Mouse (Mus musculus) CD4-positive helper T cell, adult 2 months (primary cell): Measurements from ENCODE around the gene Gm36028.

Experiments used
- DNase-seq: peaks from one replicate; pipeline ENCODE4 v3.0.0-alpha.2; 2012; ENCODE audit warnings: low read depth, missing footprints, low spot score

Gene Gm36028

DNA sequence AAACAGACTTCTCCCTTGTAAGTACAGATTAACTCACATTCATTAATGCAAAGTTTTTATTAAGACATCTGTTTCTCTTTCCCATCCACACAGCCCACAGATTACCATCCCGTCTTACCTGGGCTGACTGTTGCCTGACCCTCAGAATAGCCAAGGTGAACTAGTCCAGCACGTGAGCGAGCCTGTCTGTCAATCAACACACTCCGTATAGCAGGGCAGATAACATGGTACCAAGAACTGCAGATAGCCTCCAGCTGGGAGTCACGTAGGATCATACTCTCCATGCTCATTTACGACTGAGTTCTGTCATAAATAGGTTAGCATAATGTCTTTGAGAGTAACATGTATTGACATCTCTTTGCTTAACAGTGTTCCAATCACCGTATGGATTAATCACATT is at the start of gene Gm36028:
TSS of gene Gm36028 (minus strand) at position 118 of the 400 bp plus-strand sequence.
- DNase-seq, result no peak

DNA sequence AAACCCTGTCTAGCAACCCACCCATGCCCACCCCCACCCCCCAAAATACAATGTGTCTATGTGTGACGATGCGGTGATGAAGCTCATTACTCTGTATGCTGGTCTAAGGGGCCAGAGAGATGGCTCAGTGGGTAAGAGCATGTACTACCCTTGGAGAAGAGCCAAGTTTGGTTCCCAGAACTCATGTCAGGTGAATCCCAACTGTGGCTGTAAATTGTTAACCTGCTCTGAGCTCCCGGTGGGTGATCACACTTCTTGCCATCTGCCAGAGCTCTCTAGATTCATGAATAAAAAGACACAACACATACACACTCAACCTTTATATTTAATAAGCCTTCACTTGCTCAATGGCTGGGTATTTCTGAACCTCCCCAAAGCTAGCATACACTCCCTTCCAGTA is 45.5 kb upstream of the Gm36028 start:
- no peak for DNase-seq

DNA sequence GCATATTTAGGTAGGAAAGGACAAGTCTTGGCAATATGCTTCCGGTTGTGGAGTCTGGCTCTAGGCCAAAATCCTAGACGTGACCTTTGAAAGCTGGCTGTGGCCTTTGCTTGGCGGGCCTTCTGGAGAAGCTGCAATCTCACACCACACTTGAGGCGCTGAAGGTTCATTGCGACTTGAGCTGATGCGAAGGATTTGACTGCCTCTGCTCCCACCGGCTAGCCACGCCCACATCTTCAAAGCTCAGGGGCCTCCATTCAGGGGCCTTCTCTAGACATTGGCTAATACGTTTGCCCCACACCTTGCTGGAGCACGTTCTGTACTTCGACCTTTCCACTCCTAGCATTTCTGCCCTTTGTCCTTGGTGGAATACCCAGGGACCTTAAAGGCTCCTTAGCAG is 40.4 kb upstream of the Gm36028 start:
- no peak for DNase-seq

DNA sequence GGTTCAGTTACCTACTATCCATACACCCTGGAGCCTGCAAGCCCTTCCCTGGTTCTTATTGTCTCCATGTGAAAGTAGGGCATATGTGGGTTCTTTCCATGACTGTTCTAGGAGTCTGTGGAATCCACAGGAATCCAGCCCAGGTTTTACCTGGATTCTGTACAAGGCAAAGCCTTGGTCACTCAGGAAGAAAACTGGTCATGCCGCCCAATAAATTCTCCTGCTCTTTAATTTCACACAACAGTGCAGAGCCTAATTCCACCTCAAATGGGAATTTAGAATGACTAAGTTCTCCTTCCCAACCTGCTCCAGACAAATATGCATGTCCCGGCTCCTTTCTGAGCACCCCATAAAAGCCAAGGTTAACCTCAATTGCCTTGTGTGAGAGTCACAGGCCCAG is 38.4 kb upstream of the Gm36028 start:
- no peak for DNase-seq

DNA sequence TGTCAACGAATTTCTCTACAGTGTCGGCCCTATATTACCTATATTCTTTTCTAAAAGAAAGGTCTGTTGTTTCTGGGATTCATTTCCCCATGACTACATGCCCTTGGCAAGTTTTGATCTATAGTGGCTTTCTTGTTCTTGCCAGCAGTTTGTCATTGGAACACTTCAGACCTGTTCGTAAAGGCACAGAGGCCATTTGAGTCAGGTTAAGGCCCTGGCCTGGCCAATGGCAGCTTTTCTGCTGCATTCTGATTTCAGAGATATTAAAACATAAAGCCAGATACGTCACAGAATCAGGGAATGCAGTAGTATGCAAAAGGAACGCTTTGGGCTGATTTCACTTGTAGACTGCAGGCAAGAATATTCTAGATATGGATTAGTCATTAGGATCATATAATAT is 37.8 kb upstream of the Gm36028 start:
- no peak for DNase-seq

DNA sequence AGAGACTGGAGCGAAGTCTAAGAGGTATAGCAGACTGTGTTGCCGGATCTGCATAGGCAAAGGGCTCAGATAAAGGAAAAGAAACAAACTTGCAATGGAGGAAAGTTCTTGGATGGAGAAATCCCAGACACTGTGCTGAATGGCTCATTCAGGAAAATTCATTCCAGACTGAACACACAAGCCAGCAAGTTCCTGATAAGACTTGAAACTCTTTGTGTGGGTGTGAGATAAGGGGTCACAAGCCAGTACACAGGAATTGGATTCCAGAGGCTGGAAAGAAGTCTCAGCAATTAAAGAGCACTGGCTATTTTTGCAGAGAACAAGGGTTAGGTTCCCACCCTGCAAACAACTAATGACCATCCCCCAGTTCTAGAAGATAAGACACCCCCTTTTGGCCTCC is 33.0 kb upstream of the Gm36028 start:
- DNase-seq, result no peak

DNA sequence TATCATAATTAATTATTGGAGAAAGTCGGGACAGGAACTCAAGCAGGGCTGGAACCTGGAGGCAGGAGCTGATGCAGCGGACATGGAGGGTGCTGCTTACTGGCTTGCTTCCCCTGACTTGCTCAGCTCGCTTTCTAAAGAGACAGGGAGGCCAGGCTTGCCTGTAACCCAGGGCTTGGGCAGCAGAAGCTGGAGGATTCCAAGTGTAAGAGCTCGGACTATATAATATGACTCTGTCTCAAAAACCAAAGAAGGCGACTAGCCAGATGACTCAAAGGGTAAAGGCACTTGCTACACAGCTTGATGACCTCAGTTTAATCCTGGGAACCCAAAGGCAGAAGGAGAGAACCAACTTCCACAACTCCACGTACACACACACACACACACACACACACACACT is 32.4 kb upstream of the Gm36028 start:
- DNase-seq, result no peak

DNA sequence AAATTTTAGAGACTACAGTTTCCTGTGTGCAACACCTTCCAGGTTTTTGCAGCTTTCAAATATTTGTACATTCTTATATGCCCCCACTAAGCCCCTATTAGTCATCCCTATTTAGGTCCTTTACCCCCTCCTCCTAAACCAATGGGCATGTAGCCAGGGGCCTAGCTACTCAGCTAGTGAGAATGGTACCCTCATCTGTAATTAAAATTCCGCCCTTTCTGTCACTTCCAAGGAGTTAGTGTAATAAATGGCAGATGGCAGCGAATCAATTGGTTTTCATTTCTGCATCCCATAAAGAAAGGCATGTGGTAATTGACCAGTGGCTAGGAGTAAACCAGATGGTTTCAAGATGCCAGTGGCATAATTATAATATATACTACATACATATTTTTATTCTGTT is 31.7 kb upstream of the Gm36028 start:
- DNase-seq, result no peak

DNA sequence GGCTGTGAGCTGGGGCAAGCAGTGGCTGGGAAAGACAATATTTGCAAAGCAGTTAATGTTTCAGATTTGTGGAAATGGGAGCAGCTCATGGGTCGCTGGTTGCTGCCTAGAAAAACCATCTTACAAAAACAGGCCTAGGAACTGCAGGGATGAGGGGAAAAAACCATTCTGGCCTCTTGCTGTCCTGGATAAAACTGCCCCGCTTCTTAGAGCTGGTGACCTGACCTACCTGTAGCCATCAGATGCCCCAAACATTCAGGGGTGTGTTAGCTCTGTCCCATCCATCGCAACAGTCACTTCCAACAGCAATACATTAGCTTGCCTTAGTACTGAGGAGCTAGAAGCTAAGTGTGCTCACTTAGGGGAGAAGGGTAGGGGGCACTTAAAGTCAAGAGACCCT is 28.0 kb upstream of the Gm36028 start:
- no peak for DNase-seq

DNA sequence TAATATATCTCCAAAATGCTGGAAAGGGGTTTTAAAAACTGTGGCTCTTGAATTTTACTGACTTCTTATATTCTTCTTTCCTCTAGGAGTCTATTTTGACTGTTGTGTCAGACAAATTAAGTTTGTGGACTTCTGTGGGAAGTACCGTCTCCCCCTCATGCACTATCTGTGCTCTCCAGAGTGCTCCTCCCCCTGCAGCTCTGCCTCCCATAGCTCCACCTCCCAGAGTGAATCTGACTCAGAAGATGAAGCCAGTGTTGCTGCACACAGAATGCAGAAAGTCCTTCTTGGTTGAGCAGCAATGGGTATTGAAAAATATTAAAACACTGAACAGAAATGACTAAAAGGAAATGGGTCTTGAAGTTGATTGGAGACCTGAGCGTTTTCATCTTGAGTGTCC is 20.2 kb upstream of the Gm36028 start:
- no peak for DNase-seq

DNA sequence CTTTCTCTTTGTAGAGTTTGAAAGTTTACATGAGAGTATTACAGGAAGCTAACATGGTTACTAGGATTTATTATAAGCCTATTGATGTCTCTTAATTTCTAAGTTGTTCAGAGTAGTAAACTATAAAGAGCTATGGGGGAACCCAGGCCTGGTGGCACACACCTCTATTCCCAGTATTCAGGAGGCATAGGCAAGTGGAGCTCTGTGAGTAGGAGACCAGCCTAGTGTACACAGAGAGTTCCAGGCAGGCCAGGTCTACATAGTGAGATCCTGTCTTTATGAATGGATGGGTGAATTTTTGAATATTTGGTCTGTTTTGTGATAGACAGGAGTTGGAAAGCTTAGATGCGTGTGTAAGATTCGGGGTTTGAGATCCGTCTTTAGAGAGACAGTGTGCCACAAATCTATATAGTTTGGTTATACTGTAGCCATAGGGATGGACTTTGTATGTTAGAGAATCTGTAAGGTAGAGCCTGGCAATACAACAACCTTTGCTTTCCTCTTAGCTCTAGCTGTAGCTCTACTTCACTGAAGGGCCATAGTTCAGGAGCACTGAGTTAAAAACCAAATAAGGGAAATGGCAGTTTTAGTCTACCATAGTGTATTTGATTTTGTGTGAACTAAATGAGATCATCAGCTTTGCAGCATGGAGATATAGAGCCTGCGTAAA is 18.9 kb upstream of the Gm36028 start:
- no peak for DNase-seq

DNA sequence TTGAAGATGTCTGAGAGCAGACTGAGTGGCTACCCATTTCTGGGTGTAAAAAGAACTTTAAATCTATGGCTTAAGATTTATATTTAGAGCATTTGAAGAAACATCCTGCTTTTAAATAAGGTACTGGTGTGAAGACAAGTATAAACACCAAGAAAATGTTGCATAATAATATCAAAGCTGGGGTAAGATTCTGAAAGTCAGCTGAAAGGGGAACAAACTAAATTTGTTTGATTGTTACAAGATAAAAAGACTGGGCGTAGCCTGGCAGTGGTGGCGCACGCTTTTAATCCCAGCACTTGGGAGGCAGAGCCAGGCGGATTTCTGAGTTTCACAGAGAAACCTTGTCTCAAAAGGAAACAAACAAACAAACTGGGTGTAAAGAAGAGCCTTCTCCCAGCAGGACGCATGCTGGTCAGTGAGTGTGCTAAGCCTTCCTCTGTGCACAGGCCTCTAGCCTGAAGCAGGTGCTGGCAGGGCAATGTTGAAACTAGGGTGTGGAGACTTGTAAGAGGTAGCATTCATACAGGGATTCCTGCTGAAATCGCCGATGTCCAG is 18.1 kb upstream of the Gm36028 start:
- no peak for DNase-seq

DNA sequence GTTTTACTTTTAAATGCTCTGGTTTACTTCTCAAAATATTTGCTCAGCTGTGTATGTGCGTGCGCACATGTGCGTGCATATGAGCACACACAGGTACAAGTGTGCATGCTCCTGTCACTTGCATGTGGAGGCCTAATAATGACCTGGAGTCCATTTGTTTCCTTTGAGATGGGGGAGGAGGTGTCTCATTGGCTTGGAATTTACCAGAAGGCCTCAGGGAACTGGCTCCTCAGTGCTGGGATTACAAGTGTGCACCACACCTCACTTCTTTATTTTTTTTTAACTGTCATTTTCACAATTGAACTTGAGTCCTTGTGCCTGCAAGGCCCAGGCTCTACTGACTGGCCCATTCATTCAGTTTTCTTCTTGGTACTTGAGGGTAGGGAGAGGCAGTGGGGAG is 16.5 kb upstream of the Gm36028 start:
- DNase-seq, result no peak

DNA sequence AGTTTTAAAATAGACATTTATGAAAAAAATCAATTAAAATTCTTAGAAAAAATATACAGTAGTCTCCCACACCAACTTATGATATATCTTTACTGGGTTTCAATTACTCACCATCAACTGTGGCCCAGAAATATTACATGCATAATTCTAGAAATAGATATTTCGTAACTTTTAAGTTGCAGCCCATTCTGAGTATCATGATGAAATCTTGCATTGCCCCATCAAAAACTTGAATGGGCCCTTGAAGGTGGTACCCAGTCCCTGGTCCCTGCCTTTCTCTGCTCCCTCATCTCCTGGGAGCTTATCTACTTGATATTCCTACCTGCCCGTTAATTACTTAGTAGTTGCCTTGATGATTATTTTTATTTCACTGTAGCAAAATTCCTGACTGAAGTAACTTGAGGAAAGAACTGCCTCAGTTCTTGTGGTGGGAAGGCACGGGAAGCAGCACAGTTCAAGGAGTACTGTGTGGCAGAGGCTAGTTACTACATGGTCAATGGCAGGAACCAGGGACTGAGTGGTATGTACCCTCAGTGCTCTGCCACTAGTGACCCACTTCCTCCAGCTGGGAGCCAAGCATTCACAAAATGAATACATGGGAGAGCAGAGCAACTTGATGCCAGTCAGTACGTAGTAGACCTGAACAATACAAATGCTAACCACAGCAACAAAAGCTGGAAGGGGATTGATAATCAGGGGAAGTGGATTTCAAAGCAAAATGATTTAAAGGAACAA is 13.7 kb upstream of the Gm36028 start:
- DNase-seq, result no peak

DNA sequence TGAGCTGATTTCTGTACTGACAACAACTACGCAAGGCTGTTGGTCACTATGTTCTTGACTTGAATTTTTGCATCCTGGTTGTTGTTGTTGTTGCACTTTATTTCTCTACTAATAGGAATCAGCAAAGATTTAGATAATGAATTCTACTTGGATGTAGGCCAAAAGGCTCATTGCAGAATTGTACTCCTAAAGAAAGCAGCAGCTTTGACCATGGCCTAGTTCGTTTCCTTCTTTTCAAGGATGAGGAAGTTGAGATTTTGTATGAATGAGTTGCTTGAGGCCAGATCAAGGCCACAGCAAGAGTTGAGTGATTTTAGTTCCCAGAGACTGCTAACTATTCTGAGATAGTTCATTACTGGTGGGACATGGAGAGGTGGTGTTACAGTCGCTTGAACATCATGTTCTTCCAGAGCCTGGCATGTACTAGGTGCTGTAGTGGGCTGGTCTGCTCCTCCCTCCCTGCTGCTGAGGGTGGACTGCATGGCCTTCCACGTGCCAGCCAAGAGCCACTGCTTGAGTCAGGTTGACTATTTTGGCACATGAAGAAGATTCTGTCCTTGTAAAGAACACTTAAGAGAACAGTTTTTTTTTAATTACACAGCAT is 10.3 kb upstream of the Gm36028 start:
- DNase-seq, result no peak

DNA sequence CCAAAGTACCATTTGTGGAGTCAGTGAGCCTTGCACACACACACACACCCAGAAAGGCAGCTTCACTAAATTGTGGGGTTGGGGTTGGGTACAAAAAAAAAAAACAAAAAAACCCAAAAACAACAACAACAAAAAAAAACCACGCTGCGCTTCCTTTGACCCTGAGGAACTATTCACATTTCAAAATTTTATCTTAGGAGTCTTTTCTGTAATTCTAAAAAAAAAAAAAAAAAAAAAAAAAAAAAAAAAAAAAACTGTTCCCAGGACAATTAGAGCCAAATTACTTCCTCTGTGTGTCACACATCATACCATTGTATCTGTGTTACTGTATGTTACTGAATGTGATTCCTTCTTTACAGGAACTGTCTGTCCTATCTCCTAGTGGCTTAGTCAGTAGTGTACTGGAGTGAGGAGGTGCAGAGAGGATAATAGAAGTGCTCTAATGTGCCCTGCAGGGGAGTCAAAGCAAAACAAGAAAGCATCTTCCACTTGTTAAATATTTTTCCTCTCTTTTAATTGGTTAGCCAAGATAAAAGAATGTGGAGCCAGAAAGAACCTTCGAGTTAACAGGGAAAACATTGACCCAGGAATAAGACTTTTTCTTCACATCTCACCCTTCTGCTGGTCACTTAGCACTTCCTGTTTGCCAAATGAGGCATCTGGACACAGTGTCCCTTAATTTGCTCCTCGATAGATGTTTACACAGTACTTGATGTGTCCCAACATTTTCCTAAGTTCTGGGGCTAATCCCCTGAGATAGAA is 8.7 kb upstream of the Gm36028 start:
- DNase-seq, result peak; percentile 22

DNA sequence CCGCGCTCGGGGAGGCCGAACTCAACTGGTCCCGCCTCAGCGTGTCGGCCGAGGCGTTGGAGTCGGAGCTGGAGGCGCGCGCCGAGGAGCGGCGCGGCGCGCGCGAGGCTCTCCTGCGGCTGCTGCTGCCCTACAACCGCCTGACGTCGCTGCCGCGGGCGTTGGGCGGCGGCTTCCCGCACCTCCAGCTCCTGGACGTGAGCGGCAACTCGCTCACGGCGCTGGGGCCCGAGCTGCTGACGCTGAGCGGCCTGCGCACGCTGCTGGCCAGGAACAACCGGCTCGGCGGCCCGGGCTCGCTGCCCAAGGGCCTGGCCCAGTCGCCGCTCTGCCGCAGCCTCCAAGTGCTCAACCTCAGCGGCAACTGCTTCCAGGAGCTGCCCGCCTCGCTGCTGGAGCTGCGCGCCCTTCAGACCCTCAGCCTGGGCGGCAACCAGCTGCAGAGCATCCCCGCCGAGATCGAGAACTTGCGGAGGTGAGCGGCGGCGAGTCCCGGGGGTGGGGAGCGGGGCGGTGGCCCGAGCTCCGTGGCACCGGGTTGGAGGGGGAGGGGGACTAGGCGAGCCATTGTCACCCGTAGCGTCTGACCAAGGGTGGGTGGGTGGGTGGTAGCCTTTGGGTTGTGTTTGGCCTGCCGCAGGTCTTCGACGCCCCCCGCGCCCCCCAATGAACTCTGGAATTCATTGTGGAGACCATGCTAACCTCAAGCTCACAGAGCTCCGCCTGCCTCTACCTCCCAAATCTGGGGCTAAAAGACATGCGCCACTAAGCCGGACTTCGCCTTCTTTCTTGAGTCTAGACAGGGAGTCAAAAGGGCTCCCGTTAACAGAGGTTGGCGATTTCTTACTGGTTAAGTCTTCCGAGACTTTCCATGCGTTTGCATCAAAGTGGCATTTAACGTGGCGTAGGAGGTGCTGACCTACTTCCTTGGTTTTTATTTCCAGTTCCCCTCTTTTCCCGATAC is 7.8 kb upstream of the Gm36028 start:
- DNase-seq, result peak; percentile 88

DNA sequence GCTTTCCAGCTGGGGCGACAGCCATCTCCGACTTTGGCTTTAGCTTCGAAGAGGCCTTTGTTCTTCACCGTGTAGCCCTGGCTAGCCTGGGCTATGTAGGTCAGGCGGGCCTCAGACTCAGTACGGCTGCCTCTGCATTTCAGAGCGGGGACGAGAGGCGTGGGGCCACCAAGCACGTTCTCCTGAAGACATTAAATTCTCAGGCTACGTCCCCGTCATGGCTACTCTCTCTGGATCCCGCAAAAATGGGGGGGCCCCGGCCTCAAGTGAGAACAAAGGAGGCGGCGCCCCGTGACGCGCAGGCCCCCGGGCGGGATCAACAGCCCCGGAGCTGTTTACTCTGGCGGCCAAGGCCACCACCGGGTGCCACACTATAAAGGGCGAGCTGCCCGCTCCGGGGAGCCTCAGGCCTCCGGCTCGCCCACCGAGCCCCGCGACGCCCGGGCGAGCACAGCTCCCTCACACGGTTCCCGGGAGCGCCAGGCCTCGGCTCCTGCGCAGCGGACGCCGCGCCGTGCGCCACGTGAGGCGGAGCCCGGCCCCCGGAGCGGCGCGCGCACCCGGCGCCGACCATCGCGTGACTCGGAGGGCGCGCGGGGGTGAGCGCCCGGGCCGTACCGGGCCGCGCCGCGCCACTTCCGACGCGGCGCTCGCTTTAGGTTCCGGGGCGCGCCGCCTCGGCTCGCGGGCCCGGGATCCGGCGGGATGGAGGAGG is 7.0 kb upstream of the Gm36028 start, which contains the start of gene Lrrc58:
TSS of gene Lrrc58 (plus strand) at position 599 of the 715 bp plus-strand sequence.
- DNase-seq, result peak; percentile 89

DNA sequence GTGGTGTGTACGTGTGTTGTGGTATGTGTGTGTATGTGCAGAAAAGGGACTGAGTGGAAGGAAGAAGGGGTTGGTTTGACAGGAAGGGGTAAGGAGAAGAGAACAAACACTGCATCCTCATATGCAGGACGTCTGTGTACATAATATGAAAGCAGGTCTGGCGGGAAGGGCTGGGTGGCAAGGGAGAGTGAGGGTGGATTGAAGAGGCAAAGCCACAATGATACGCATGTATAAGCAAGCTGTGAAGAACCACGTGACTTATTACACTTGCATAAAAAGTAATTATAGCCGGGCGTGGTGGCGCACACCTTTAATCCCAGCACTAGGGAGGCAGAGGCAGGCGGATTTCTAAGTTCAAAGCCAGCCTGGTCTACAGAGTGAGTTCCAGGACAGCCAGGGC is 4.9 kb upstream of the Gm36028 start:
- DNase-seq, result no peak

DNA sequence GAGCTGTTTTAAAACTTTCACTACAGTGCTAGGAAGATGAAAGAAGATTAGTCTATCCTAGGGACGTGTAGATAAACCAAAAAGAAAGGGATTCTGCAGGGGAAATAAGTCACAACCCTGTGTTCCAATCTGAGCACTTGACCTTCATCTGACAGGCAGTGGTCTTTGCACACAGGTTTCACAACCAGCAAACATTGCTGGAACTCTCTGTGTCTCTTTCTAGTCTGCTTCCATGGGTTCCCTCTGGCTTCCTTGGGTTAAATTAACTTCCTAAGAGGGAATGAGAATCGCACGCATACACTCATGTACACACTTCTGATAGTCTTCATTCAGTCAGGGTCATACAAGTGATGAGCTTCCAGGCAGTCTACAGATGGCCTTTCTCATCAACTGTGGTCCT is 2.9 kb upstream of the Gm36028 start:
- no peak for DNase-seq
